ENCODE assay signal across 25 mouse cellular contexts in the genomic region with DNA sequence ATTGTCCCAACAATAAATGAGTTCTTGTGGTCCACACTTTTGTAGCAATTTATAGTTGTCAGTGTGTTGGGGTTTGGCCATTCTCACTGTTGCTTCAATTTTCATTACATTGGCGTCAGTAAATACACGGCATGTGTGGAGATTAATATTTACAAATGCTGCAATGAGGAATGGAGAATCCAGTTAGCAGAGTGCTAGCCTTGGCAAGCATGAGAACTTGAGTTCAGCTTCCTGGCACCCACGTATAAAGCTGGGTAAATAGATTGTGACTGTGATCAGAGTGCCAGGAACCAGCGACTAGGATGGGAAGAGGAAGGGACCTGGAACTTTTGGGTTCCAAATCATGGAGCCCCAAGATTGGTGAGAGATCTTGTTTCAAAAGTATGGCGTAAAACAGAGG.
"Had no signal": no experiment of that assay in that cellular context is flagged by ENCODE, and none has a peak within 500 bp of the region (broad histone marks: within the 10 kb centered on the region; RNA-seq: fewer than 3 reads in every experiment).

No protein-coding gene starts in this region.

- H3K4me2 ChIP-seq: embryonic facial prominence, embryonic 12.5 days; embryonic facial prominence, embryonic 13.5 days; embryonic facial prominence, embryonic 15.5 days; forebrain, embryonic 12.5 days; forebrain, embryonic 13.5 days; forebrain, embryonic 15.5 days had no signal

- H3K36me3 ChIP-seq: embryonic facial prominence, embryonic 10.5 days; embryonic facial prominence, embryonic 12.5 days; embryonic facial prominence, embryonic 13.5 days; embryonic facial prominence, embryonic 15.5 days; forebrain, embryonic 12.5 days; forebrain, embryonic 15.5 days had no signal

- DNase-seq: cerebellum, adult 2 months; cerebellum, adult 8-10 months; cerebellum, adult 9-10 months; cerebellum, adult 9-11 months; cerebellum, postnatal 10 days; cerebellum, postnatal 14 days; cerebellum, postnatal 25 days; cerebellum, postnatal 36 days; embryo, embryonic 11 days; forebrain, postnatal 0 days; gastrocnemius, adult 2 months; gastrocnemius, postnatal 10 days; gastrocnemius, postnatal 14 days; gastrocnemius, postnatal 25 days; gastrocnemius, postnatal 36 days; heart, adult 18-20 months had no signal

- H3K9me3 ChIP-seq: embryonic facial prominence, embryonic 15.5 days; forebrain, embryonic 15.5 days had no signal

- H3K4me3 ChIP-seq: embryonic facial prominence, embryonic 10.5 days; embryonic facial prominence, embryonic 12.5 days; embryonic facial prominence, embryonic 13.5 days; embryonic facial prominence, embryonic 15.5 days; erythroblast, embryonic 14.5 days; forebrain, embryonic 10.5 days; forebrain, embryonic 12.5 days; forebrain, embryonic 13.5 days; forebrain, embryonic 15.5 days; gastrocnemius, adult 2 months had no signal

- H3K9ac ChIP-seq: embryonic facial prominence, embryonic 12.5 days; embryonic facial prominence, embryonic 13.5 days; embryonic facial prominence, embryonic 15.5 days; forebrain, embryonic 12.5 days; forebrain, embryonic 13.5 days; forebrain, embryonic 15.5 days; forebrain, postnatal 0 days had no signal

- ATAC-seq: forebrain, embryonic 13.5 days; forebrain, postnatal 0 days had no signal

- H3K27me3 ChIP-seq: embryonic facial prominence, embryonic 12.5 days; embryonic facial prominence, embryonic 13.5 days; embryonic facial prominence, embryonic 15.5 days; forebrain, embryonic 12.5 days; forebrain, embryonic 13.5 days; forebrain, embryonic 15.5 days had no signal

- H3K27ac ChIP-seq: embryonic facial prominence, embryonic 10.5 days; embryonic facial prominence, embryonic 12.5 days; embryonic facial prominence, embryonic 13.5 days; embryonic facial prominence, embryonic 15.5 days; forebrain, embryonic 10.5 days; forebrain, embryonic 12.5 days; forebrain, embryonic 13.5 days; forebrain, embryonic 15.5 days had no signal

- H3K4me1 ChIP-seq: embryonic facial prominence, embryonic 12.5 days; forebrain, embryonic 12.5 days had no signal
